Mouse (Mus musculus) spleen, postnatal 4 days (tissue): Measurements from ENCODE around the gene Tcp11l1.
A peak's percentile ranks its signal among the peaks of the same experiment; 100 is the strongest.

Experiments
- DNase-seq, 2 experiments: peaks; one replicate each; pipeline ENCODE4 v3.0.0; 2022; ENCODE audit warnings: low spot score in 2 of 2

Gene Tcp11l1

DNA sequence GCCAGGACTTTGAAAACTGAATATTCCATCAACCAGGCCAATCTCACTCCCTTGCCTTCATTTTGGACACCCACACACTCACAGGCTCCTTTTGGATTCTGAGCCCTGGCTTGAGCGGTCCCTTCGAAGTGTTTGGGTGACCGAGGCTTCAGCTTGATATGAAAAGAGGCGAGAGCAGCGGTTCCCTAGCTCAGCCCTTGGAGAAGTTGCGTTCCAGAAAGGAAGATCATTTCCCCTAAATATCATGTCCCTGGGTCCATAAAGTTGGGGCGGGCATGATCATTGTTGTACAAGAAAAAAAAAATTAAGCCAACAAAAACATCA lies 479 bp upstream of the Tcp11l1 start:
- no peak for DNase-seq

GRCm38 (mm10) chr2:104710670-104711370 lies 1.1 kb downstream of the Tcp11l1 start:
- no peak for DNase-seq

- no peak for DNase-seq
These were observed 2.1 kb downstream of the Tcp11l1 start for GRCm38 (mm10) chr2:104709786-104710337.

DNA sequence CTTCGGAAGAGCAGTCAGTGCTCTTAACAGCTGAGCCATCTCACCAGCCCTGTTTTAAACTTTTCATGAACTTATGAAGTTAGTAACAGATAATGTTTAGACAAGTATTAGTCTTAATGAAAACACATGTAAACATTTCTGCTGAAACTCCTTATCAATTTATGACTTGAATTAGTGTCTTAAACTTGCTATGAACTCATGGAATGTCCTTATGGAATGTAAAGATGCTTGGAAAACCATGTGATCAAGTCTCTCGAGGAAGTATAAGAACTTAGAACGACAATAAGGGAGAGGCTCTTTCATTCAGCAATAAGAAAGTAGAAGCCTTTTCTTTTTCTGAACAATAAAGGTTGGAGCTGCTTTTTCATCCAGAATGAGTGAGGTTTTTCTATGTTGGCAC lies 7.6 kb downstream of the Tcp11l1 start:
- DNase-seq = no peak

GRCm38 (mm10) chr2:104703158-104703557 lies 8.8 kb downstream of the Tcp11l1 start:
- DNase-seq = no peak

GRCm38 (mm10) chr2:104699659-104700058 lies 12.3 kb downstream of the Tcp11l1 start:
- DNase-seq = no peak

GRCm38 (mm10) chr2:104692551-104692950 lies 19.4 kb downstream of the Tcp11l1 start:
- no peak for DNase-seq

DNA sequence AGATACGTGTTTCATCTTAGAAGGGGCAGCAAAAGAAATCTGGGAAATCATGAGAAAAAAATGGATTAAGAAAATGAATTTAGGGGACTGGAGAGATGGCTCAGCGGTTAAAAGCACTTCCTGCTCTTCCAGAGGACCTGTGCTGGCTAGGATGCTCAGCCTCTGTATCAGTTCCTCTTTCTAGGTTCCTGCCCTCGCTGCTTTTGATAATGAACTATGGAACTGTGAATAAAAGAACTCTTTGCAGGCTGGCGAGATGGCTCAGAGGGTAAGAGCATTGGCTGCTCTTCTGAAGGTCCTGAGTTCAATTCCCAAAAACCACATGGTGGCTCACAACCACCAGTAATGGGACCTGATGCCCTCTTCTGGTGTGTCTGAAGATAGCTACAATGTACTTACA lies 21.2 kb downstream of the Tcp11l1 start:
- no peak for DNase-seq

- DNase-seq = no peak
These were observed 23.2 kb downstream of the Tcp11l1 start for GRCm38 (mm10) chr2:104688724-104689123.

GRCm38 (mm10) chr2:104688321-104688720 lies 23.6 kb downstream of the Tcp11l1 start:
- DNase-seq = no peak

GRCm38 (mm10) chr2:104687261-104687660 lies 24.7 kb downstream of the Tcp11l1 start:
- no peak for DNase-seq

DNA sequence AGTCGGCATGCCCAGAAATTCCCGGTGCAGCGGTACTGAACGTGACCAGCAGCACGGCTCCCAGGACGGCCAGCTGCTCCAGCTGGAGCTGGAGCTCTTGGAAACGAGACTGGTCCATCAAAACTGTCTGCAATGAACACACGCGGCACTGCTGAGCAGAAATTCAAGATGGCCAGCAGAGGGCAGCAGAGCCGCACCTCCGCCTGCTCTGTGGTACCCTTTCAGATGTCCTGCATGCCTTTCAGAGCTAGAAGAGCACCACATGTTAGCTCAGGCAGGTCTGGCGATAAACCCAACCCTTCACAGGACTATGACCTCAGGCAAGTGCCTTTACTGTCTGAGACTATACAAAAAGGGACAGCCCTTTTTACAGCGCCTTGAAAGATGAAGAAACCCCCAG lies 26.6 kb downstream of the Tcp11l1 start:
- peak; percentile 60 to 87 for DNase-seq

GRCm38 (mm10) chr2:104684771-104685170 lies 27.2 kb downstream of the Tcp11l1 start:
- no peak for DNase-seq

DNA sequence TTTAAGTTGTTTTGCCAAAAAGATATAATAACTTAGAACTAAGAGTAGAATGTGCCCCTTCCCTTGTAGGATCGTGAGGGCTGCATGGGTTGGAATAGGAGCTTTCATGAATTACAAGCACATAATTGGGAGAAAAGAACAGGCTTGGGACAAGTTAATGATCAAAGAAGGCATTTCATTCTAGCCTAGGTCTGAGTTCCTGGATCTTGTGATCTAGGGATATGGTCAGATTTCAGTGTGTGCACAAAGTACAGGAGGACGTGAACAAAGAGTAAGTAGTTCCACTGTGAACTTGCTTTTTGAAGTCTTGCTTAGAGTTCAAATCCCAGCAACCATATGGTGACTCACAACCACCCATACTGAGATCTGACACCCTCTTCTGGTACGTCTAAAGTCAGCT lies 34.6 kb downstream of the Tcp11l1 start:
- no peak for DNase-seq

- DNase-seq = no peak
These were observed 40.2 kb downstream of the Tcp11l1 start for GRCm38 (mm10) chr2:104671724-104672123.

DNA sequence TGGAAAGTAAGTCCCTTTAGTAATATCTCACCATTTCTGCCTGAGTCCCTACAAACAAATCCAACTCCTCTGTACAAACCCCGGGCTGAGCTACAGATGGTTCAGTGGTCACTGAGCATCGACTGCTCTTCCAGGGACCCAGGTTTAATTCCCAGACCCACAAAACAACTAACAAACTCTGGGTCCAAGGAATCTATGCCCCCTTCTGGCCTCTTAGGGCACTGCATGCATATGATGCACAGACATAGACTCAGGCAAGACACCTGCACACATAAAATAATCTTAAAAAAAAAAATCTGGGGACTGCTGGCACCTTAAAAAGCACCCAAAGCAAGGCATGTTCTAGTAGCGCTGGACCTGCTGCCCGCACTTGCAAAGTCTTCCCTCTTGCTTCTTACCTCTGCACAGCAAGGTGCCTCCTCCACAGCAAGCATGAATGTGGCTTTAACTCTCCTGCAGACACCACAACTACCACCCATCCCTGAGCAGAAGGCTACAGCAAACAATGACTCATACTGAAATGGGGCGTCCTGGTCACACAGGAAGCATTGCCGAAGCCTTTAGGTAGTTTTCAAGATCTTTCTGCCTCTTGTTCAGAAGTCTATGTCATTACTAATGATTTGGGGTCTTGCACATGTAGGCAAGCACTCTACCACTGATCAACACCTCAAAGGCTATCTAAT lies 42.7 kb downstream of the Tcp11l1 start:
- DNase-seq = no peak

DNA sequence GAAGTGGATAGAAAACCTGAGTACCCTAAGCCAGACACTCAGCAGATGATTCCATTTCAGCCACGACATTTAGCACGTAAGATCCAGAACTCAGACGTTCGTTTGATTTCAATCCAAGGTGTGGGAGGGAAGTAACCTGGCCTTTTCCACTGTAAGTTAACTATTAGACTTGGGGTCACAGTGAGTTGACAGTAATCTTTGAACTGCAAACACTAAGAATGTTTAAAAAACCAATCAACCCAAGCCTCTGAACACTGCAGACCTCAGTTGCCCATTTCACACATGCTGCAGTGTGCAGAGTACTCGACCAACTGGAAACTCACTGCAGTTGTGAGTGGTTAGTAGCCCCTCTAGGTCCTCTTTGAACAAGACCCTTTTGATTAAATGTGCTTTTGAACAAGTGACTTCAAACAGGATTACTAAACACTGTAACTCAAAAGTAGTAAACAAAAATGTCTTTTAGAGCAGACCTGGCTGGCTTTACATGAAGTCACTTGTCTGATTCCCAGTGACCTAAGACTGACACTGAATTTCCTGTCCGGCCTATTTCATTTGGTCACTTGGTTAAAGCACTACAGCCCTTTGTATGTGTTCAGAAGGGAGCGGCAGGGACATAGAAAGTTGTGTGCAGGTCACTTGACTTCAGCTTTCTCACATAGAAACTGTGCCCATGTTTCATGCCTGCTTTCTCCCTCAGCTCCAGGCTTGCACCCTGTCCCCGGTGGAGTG lies 48.4 kb downstream of the Tcp11l1 start:
- no peak for DNase-seq

- DNase-seq = no peak
These were observed 53.3 kb downstream of the Tcp11l1 start for GRCm38 (mm10) chr2:104658659-104659058.

DNA sequence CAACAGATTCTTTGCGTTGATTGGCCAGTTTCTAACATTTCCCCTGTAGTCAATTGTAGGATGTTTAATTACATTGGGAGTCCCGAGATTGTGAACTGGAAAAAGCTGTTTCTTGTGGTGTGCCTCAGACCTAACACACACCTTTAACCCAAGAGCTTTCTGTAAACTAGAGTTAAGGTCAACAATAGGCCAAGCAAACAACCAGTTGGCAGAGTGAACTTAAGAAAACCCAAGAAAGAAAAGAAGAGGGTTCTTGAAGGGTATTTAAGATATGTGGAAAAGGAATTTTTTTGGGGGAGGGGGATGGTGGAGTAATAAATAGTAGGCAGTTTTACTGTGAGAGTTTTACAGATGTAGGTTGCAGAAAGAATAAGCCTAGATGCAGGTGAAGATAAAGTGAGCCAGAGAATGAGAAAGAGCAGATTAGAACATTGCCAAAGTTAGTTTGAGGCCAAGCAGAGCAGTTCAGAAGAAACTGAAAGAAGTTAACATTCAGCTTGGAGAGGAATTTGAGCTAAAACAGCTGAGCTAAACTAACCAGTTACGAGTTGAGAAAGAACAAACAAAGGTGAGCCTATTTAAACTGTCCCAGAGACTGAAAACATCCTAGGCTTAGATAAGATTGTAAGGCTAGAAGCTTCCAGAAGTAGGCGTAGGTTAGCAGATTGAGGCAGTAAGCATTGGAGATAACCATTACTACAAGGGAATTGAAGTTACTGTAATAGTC lies 95.8 kb downstream of the Tcp11l1 start:
- DNase-seq = no peak

GRCm38 (mm10) chr2:104614786-104615185 lies 97.2 kb downstream of the Tcp11l1 start:
- DNase-seq = no peak
